Mouse (Mus musculus) urinary bladder, adult 2 months (tissue): ENCODE data around the gene Rnase1. TPM values are rescaled to one million over a fixed set of nuclear protein-coding genes. Genes with fewer than 3 reads are reported as not detected.

ENCODE experiments used
- DNase-seq: peaks from one replicate; pipeline ENCODE4 v3.0.0; 2022; ENCODE audit warnings: low spot score
- polyA plus RNA-seq: library from polyadenylated mRNA; depleted of rRNA; stranded (reverse); fragments of >200 nt; gene quantifications from 2 replicates; pipeline ENCODE4 v1.2.3, GENCODE M21; 2012

Rnase1 gene
- polyA plus RNA-seq, 1 experiment, result 0.30 TPM

DNA sequence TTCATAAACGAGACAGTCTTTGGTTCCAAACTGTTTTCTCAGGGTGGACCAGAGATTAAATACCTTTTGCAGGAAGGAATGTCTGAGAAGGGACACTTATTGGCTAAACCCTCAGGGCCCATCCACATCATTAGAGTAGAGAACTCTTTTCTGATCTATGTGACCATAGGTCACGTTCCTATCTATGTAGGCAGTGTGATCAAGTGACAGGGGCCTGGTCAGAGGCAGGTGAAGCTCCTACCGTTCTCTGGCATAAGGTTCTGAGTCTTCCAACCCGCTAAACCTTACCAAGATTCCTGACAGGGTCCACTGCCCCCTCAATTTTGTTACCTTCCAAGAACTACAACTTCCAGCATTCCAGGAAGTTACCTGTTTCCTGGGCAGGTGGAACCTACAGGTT is 4.5 kb downstream of the Rnase1 start:
- DNase-seq, result no peak

DNA sequence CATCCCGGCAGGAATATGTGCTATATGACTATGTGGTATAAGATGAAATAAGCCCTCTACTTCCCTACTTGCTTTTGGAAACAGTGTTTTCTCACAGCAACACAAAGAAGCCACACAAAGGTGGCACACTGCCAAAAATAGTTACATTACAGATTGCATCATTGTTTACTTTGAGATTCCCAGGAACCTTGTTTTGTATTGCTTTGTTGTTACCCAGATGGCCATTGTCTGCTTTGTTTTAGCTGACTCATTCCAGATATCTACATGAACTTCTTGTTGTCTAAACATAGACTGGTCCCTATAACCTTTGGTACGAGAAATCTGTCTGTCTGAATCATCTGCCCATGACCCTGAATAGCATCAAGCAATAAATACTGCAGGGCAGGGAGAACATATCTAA is 6.2 kb downstream of the Rnase1 start:
- DNase-seq, result no peak

GRCm38 (mm10) chr14:51132372-51132771 is 14.2 kb downstream of the Rnase1 start:
- DNase-seq, result no peak

DNA sequence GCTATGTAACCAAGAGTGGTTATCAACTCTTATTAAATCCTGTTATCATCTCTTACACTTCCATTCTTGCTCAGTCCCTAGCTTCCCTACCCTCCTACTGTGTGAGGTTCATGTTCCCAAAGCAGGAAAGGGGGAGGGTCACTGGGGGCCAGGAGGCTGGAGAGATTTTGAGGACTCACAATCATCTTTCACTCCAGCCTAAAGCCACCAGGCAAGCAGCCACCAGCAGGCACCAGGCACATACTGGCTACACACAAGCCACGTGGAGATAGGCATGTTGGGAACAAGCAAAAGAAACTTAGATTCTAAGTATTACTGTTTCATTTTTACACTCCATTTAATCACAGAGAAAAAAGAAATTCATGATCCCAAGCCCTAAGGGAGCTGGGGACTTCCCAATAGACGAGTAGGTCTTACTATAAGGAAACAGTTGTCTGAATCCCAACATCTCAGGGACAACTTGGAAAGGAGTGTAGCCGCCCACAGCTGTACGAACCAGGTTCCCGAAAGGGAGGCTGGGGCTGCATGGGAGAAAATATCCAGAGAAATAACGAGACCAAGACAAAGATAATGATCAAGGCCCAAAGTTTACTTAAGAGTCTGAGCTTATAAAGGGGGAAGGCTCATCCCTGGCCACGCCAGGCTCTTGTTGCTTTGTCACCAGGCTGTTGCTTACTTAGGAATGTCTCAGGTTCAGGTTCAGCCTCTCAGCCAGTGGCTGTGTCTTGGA is 15.3 kb downstream of the Rnase1 start:
- no peak for DNase-seq

GRCm38 (mm10) chr14:51130315-51130940 is 16.2 kb downstream of the Rnase1 start:
- DNase-seq, result no peak

GRCm38 (mm10) chr14:51129624-51129975 is 17.0 kb downstream of the Rnase1 start:
- no peak for DNase-seq

DNA sequence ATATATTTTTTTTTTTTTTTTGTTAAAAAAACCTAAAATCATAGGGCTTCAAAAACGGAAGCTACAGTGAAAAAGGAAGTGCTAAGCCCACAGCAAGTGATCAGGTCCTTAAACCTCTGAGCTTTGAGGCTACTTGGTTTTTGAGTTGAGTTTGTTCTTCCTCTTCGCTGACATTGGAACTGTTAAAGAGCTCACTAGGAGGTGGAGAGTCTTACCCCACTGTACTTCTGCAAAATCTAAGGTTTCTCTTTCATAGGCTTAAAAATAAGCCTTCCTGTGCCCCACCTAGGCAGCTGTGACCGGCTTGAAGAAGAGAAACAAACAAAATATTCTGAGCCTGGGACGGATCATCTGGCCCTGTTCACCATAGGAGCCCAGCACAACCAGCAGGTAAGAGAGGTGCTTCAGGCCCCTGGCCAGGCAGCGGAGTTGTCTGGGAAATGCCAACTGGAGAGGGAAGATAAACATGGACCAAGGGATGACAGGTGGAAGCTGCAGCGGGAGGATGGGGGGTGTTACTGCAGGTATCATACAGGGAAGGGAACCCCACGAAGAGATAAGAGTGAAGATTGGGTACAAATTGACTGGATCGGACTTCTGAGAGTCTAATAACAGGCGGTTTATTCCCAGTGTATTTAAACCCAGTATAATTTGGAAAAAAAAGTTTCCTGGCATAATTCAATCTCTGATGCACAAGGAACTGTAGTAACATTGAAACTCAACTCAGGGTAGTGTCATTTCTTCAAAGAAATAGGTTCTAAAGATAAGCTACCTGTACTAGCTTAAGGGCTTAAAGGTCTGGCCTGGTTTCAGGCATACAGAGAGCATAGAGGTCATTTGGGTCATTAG is 17.6 kb downstream of the Rnase1 start:
- no peak for DNase-seq

GRCm38 (mm10) chr14:51127648-51128258 is 18.8 kb downstream of the Rnase1 start:
- DNase-seq, result no peak

DNA sequence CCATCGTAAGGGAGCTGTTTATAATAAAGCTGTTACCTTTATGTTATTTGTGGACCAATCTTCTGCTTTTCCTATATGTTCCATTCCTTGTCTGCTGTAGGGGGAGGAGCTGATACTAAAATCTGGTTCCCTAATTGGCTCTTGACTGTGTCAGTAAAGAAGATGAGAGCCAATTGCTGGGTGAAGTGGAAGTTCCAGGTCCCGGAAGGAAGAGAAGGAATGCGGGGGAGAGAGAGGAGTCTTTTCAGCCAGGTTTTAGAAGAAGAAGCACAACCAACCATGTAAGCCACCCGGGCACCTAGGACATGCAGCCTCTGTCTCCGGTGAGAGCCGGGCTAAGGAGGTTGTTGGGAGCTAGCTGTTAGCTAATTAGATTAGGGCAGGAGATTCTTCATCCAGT is 20.9 kb downstream of the Rnase1 start:
- DNase-seq, result no peak

GRCm38 (mm10) chr14:51113916-51114560 is 32.5 kb downstream of the Rnase1 start, which contains the start of gene Eddm3b:
Gene Eddm3b (plus strand): TSS chr14:51114426.
- no peak for DNase-seq

DNA sequence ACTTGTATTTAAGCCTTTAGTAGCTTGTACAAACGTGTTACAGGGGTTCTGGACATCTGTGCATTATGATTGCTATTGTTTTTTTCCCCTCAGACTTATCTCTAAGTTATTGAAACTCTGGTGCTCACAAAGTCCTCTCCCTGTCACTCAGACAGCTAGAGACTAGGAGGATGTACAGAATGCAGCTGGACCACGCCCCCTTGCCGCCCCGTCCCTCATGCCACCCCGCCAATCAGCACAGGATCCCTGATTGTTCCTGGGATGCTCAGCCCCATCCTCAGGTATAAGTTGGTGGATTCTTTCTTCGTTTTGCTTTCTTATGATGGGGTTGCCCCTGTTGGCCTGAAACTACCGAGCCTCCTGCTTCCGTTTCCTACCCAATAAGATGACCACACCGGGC is 33.1 kb downstream of the Rnase1 start:
- DNase-seq, result no peak

GRCm38 (mm10) chr14:51111966-51112365 is 34.6 kb downstream of the Rnase1 start:
- no peak for DNase-seq

GRCm38 (mm10) chr14:51106449-51106967 is 40.1 kb downstream of the Rnase1 start:
- DNase-seq, result no peak

GRCm38 (mm10) chr14:51104366-51104765 is 42.2 kb downstream of the Rnase1 start:
- no peak for DNase-seq

GRCm38 (mm10) chr14:51103217-51103616 is 43.4 kb downstream of the Rnase1 start:
- peak; percentile 53 for DNase-seq

DNA sequence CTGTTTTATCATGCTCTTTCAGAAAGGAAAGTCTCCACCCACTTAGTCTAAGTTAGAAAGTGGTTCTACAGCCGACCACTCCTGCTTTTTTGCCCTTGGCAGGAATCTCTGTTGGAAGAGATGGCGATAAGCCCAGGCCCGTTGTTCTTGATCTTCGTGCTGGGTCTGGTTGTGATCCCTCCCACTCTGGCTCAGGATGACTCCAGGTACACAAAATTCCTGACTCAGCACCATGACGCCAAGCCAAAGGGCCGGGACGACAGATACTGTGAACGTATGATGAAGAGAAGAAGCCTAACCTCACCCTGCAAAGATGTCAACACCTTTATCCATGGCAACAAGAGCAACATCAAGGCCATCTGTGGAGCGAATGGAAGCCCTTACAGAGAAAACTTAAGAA is 45.3 kb downstream of the Rnase1 start:
- DNase-seq, result no peak

- no peak for DNase-seq
These were observed 47.7 kb downstream of the Rnase1 start for GRCm38 (mm10) chr14:51098921-51099320.

DNA sequence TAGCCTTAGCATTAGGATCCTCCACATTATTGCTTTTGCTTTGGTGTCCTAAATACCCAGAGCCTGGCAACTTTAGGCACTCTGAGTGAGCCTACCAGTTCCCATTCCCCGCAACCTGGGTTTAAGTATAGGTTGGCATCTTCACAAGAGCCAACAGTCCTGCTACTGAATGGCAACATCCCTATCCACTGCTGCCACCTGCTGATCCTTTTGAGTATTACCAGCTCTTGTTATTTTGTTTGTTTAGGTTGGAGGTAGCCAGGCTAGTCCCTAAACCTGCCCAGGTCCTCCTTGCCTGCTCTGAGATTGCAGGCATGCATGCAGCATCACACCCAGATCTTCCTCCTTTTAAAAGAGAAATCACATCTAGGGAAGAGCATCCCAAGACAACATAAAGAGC is 48.3 kb downstream of the Rnase1 start:
- DNase-seq, result peak; percentile 29

GRCm38 (mm10) chr14:51095736-51096524 is 50.7 kb downstream of the Rnase1 start:
- peak; percentile 28 for DNase-seq
